Mouse (Mus musculus) limb, embryonic 14.5 days (tissue): ENCODE measurements around the gene Golga5. TPM values are rescaled to one million over a fixed set of nuclear protein-coding genes. Genes with fewer than 3 reads are reported as not detected.

Source experiments
- ATAC-seq: fragments of 200-750 bp; cut with Nextera tagmentation; 2 replicates; pipeline ENCODE4 v1.8.0; 2017; ENCODE audit warnings: low read depth, moderate number of reproducible peaks, moderate TSS enrichment; ENCODE audit not compliant: low FRiP score
- DNase-seq: peaks from one replicate; pipeline ENCODE4 v3.0.0-alpha.2; 2015; ENCODE audit warnings: low spot score
- H3K27ac ChIP-seq: fragments of 300-500 bp; sonication (generic); replicated peaks from 2 replicates; pipeline ENCODE4 v1.5.1; 2014; ENCODE audit warnings: low read depth, mild to moderate bottlenecking, low read length, moderate library complexity, mixed read lengths
- H3K27me3 ChIP-seq: fragments of 300-500 bp; sonication (generic); 2 replicates; pipeline ENCODE4 v1.6.1; 2014; ENCODE audit warnings: low read length, mixed read lengths; ENCODE audit not compliant: control insufficient read depth, insufficient read depth
- H3K36me3 ChIP-seq: fragments of 300-500 bp; sonication (generic); 2 replicates; pipeline ENCODE4 v1.6.1; 2014; ENCODE audit warnings: mild to moderate bottlenecking, low read length, moderate library complexity, mixed read lengths; ENCODE audit not compliant: control insufficient read depth, insufficient read depth
- H3K4me1 ChIP-seq: fragments of 300-500 bp; sonication (generic); 2 replicates; pipeline ENCODE4 v1.6.1; 2014; ENCODE audit warnings: antibody characterized with exemption, low read length, mixed read lengths; ENCODE audit not compliant: control insufficient read depth, insufficient read depth
- H3K4me2 ChIP-seq: fragments of 300-500 bp; sonication (generic); replicated peaks from 2 replicates; pipeline ENCODE4 v1.6.1; 2014; ENCODE audit warnings: low read depth, mild to moderate bottlenecking, low read length, moderate library complexity; ENCODE audit not compliant: severe bottlenecking
- H3K4me3 ChIP-seq: fragments of 300-500 bp; sonication (generic); replicated peaks from 2 replicates; pipeline ENCODE4 v1.5.1; 2014; ENCODE audit warnings: low read length
- H3K9ac ChIP-seq: fragments of 300-500 bp; sonication (generic); 2 replicates; pipeline ENCODE4 v1.6.1; 2014; ENCODE audit warnings: mild to moderate bottlenecking, low read depth, low read length, moderate library complexity; ENCODE audit not compliant: severe bottlenecking
- H3K9me3 ChIP-seq: fragments of 300-500 bp; sonication (generic); 2 replicates; pipeline ENCODE4 v1.6.1; 2016; ENCODE audit warnings: low read length; ENCODE audit not compliant: control insufficient read depth
- POLR2A ChIP-seq: fragments of 200-500 bp; IDR thresholded peaks from 2 replicates; pipeline ENCODE4 v1.8.0; 2012; ENCODE audit warnings: inconsistent platforms, mild to moderate bottlenecking, moderate library complexity, borderline replicate concordance; ENCODE audit not compliant: insufficient read depth, insufficient read length; ENCODE audit errors: extremely low read depth
- WGBS: fragments of 180-500 bp; shearing (Covaris S2); extraction: QIAGEN DNeasy Blood & Tissue Kit; methylation state at CpG from one replicate; pipeline ENCODE4 v1.1.7; 2014; 5-methylcytosine and 5-hydroxymethylcytosine counted together
- polyA plus RNA-seq, 2 experiments: library from polyadenylated mRNA; depleted of rRNA in 1 of 2; stranded (reverse) in 1 of 2; unstranded in 1 of 2; fragments of >200 nt; fragmentation: Nextera tagmentation in 1 of 2; extraction: Ambion mirVana in 1 of 2; gene quantifications; 2 replicates each; pipeline versions ENCODE4 v1.2.1 to v1.2.3; 2012 to 2014

Gene Golga5
- polyA plus RNA-seq, 2 experiments, result 34.9 to 42.3 TPM

DNA sequence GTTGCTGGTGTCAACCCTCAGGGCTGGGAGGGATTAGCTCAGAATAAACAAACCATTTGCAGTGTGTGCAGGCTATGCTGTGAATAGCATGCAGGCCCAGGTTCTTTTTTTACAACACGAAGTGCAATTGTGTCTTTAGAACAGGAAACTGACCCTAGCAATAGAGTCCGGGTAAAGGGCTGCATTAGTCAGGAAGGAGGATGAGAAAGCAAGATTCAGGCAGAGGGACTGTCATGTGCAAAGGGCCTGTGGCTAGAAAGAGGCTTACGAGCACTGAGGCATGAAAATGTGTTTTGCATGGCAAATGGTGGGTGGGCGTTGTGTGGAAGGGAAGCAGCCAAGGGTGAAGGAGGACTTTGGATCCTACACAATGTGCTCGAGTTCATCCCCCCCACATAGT is 59.1 kb downstream of the Golga5 start:
- Histone ChIP-seq H3K36me3 (no peaks in the 10 kb centered on the region), H3K9me3 (no peaks in the 10 kb centered on the region), H3K4me1 (no peaks in the 10 kb centered on the region), H3K9ac (no peak overlapping the region), H3K4me3 (no peak overlapping the region), H3K27ac (no peak overlapping the region), H3K4me2 (no peak overlapping the region), H3K27me3 (no peaks in the 10 kb centered on the region)
- no peak for TF ChIP-seq POLR2A
- DNase-seq (no peak), ATAC-seq (no peak)
- 67% methylated on average over 5 of the region's 5 CpGs for WGBS

- H3K27ac ChIP-seq, result no peak overlapping the region
- H3K27me3 ChIP-seq, result no peaks in the 10 kb centered on the region
- no peaks in the 10 kb centered on the region for H3K36me3 ChIP-seq
- no peak overlapping the region for H3K4me3 ChIP-seq
- no peak for DNase-seq
- H3K9ac ChIP-seq, result no peak overlapping the region
- no peaks in the 10 kb centered on the region for H3K9me3 ChIP-seq
- TF ChIP-seq POLR2A, result no peak
- ATAC-seq, result no peak
- H3K4me1 ChIP-seq, result no peaks in the 10 kb centered on the region
- no peak overlapping the region for H3K4me2 ChIP-seq
- 38% methylated on average over 1 of the region's 1 CpGs for WGBS
These were observed 66.9 kb downstream of the Golga5 start for GRCm38 (mm10) chr12:102535796-102536195.

DNA sequence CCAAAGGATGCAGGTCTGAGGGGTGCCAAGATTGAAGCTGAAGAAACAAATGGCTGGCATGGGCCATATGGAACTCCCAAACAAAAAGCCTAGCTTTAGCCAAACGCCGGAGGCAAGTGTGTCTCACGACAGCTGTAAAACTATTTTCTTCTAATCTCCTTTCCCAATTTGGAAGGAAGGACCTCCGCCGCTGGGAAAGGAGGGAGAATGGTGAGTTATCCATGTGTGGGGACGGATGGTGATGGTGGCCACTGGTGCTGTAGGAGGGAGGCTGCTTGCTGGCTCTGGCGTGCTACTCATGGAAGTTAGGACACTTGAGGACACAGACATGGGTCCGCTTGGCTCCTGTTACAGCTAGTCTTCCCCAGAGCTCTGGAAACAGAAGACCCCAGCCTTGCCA is 71.3 kb downstream of the Golga5 start:
- no peak for DNase-seq
- no peaks in the 10 kb centered on the region for H3K4me1 ChIP-seq
- no peaks in the 10 kb centered on the region for H3K36me3 ChIP-seq
- ATAC-seq, result no peak
- H3K4me3 ChIP-seq, result no peak overlapping the region
- H3K4me2 ChIP-seq, result no peak overlapping the region
- H3K27ac ChIP-seq, result no peak overlapping the region
- H3K9me3 ChIP-seq, result no peaks in the 10 kb centered on the region
- H3K27me3 ChIP-seq, result no peaks in the 10 kb centered on the region
- TF ChIP-seq POLR2A, result no peak
- WGBS, result 40% methylated on average over 8 of the region's 8 CpGs
- H3K9ac ChIP-seq, result no peak overlapping the region

DNA sequence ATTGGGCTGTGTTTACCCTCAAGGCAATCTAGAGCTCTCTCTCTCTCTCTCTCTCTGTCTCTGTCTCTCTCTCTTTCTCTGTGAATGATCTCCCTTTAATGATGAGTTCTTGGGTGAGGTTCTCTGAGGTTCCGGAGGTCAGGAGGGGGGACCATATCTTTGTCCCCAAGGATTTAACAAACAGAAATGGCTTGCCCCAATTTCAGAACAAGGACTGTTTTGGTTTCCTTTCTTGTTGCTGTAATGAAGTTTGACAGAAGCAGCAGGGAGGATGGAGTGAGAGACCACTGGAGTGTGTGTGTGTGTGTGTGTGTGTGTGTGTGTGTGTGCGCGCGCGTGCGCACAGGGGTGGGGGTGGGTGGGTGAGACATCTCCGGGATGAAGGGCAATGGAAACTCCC is 72.2 kb downstream of the Golga5 start:
- ATAC-seq, result no peak
- WGBS, result 92% methylated on average over 7 of the region's 7 CpGs

DNA sequence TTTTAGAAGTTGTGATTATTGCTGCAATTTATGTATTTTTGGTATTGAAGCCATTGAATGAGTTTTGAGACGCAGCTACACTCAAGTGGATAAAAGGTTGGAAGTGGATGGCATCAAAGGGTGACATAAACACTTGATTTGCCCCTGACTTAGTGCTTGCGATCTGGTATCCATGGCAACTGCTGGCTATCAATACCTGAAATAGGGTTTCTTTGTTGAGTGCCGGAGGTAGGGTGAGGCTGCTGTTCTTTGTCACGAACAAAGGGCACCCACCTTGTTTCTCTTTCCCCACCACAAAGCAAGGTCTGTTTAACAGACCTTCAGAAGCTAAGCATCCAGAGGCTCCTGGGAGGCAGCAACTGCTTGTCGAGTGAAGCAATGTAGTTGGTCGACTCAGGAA is 76.2 kb downstream of the Golga5 start:
- H3K27me3 ChIP-seq, result no peaks in the 10 kb centered on the region
- DNase-seq (no peak), ATAC-seq (no peak)
- H3K27ac ChIP-seq, result no peak overlapping the region
- no peak overlapping the region for H3K4me3 ChIP-seq
- H3K36me3 ChIP-seq, result no peaks in the 10 kb centered on the region
- 67% methylated on average over 6 of the region's 6 CpGs for WGBS
- no peak for TF ChIP-seq POLR2A
- no peaks in the 10 kb centered on the region for H3K9me3 ChIP-seq
- no peak overlapping the region for H3K9ac ChIP-seq
- no peak overlapping the region for H3K4me2 ChIP-seq
- H3K4me1 ChIP-seq, result no peaks in the 10 kb centered on the region

More for the DNA sequence above, 72.2 kb downstream of the Golga5 start:
- H3K36me3 ChIP-seq, result no peaks in the 10 kb centered on the region
- H3K9me3 ChIP-seq, result no peaks in the 10 kb centered on the region
- no peak for DNase-seq
- TF ChIP-seq POLR2A, result no peak
- H3K4me3 ChIP-seq, result no peak overlapping the region
- H3K4me2 ChIP-seq, result no peak overlapping the region
- H3K27ac ChIP-seq, result no peak overlapping the region
- H3K4me1 ChIP-seq, result no peaks in the 10 kb centered on the region
- no peaks in the 10 kb centered on the region for H3K27me3 ChIP-seq
- H3K9ac ChIP-seq, result no peak overlapping the region

Other genes starting within 250 kb of the Golga5 start
- gene Rin3, start 186.1 kb upstream of the Golga5 start, polyA plus RNA-seq (2012; rRNA removed), result 10.0 and 11.9 TPM in 2 replicates
- gene Rin3, start 186.1 kb upstream of the Golga5 start, polyA plus RNA-seq (2014; fragmentation: Nextera tagmentation; extraction: Ambion mirVana), result 9.4 and 10.8 TPM in 2 replicates
- 78.7 and 88.4 TPM in 2 replicates for gene Lgmn, start 29.3 kb upstream of the Golga5 start, polyA plus RNA-seq (2012; rRNA removed)
- 105 and 106 TPM in 2 replicates for gene Lgmn, start 29.3 kb upstream of the Golga5 start, polyA plus RNA-seq (2014; fragmentation: Nextera tagmentation; extraction: Ambion mirVana)
- 0.08 and 0.45 TPM in 2 replicates for gene Chga, start 85.8 kb downstream of the Golga5 start, polyA plus RNA-seq (2012; rRNA removed)
- 0.23 and 0.44 TPM in 2 replicates for gene Chga, start 85.8 kb downstream of the Golga5 start, polyA plus RNA-seq (2014; fragmentation: Nextera tagmentation; extraction: Ambion mirVana)
- 10.3 and 12.3 TPM in 2 replicates for gene Itpk1, start 235.8 kb downstream of the Golga5 start, polyA plus RNA-seq (2012; rRNA removed)
- gene Itpk1, start 235.8 kb downstream of the Golga5 start, polyA plus RNA-seq (2014; fragmentation: Nextera tagmentation; extraction: Ambion mirVana), result 8.3 and 9.1 TPM in 2 replicates